Mouse (Mus musculus) CH12.LX (cell line): ENCODE results near the gene Anapc16. TPM values are rescaled to one million over a fixed set of nuclear protein-coding genes. Genes with fewer than 3 reads are reported as not detected.

ENCODE experiments used
- DNase-seq: peaks from one replicate; pipeline ENCODE4 v3.0.0-alpha.2; 2013; ENCODE audit errors: extremely low read depth
- H3K27ac ChIP-seq: 2 replicates; pipeline ENCODE4 v1.5.1; 2012; ENCODE audit warnings: low read depth, mild to moderate bottlenecking, control low read depth, moderate library complexity; ENCODE audit not compliant: insufficient read depth
- H3K27me3 ChIP-seq: replicated peaks from 2 replicates; pipeline ENCODE3; 2012; ENCODE audit warnings: inconsistent platforms
- H3K36me3 ChIP-seq, 2 experiments: replicated peaks in 1 of 2; 2 replicates each; pipeline versions ENCODE3 to v1.6.1; 2012; ENCODE audit warnings: inconsistent platforms in 1 of 2, low read length in 1 of 2, mild to moderate bottlenecking in 1 of 2, mixed read lengths in 1 of 2, moderate library complexity in 1 of 2; ENCODE audit not compliant: control insufficient read depth in 1 of 2, insufficient read depth in 1 of 2
- H3K4me1 ChIP-seq, 2 experiments: 2 replicates each; pipeline ENCODE4 v1.6.1; 2012; ENCODE audit warnings: inconsistent platforms in 1 of 2, moderate library complexity in 1 of 2; ENCODE audit not compliant: insufficient read depth in 2 of 2, control insufficient read depth in 1 of 2
- H3K4me2 ChIP-seq: 2 replicates; pipeline ENCODE4 v1.6.1; 2012; ENCODE audit warnings: low read depth, mild to moderate bottlenecking, control low read depth; ENCODE audit not compliant: poor library complexity, insufficient read depth, severe bottlenecking
- H3K4me3 ChIP-seq, 3 experiments: fragments of 150-350 bp in 1 of 3; sonication (generic) in 1 of 3; replicated peaks in 1 of 3; 2 replicates each; pipeline versions ENCODE3 to v1.5.1; 2011 to 2012; ENCODE audit warnings: low read depth in 2 of 3, low read length in 2 of 3, mild to moderate bottlenecking in 2 of 3, moderate library complexity in 2 of 3, control low read depth in 1 of 3, improper control_type of control experiment in 1 of 3, inconsistent platforms in 1 of 3, mixed read lengths in 1 of 3; ENCODE audit not compliant: poor library complexity in 1 of 3
- H3K79me2 ChIP-seq: replicated peaks from 2 replicates; pipeline ENCODE4 v1.6.1; 2012; ENCODE audit warnings: mild to moderate bottlenecking, moderate library complexity; ENCODE audit not compliant: control insufficient read depth, poor library complexity, insufficient read depth, severe bottlenecking; ENCODE audit errors: extremely low read depth
- H3K9ac ChIP-seq: 2 replicates; pipeline ENCODE4 v1.6.1; 2012; ENCODE audit warnings: low read depth, mild to moderate bottlenecking, control low read depth, moderate library complexity; ENCODE audit not compliant: insufficient read depth
- H3K9me3 ChIP-seq: replicated peaks from 2 replicates; pipeline ENCODE3; 2012; ENCODE audit warnings: low read length, inconsistent platforms, mixed read lengths
- CHD2 ChIP-seq: IDR thresholded peaks from 2 replicates; pipeline ENCODE4 v1.6.1; 2011; ENCODE audit warnings: low read length, improper control_type of control experiment
- EP300 ChIP-seq: IDR thresholded peaks from 2 replicates; pipeline ENCODE4 v1.6.1; 2011; ENCODE audit warnings: low read length, improper control_type of control experiment
- IRF4 ChIP-seq: IDR thresholded peaks from 2 replicates; pipeline ENCODE4 v1.6.1; 2014; ENCODE audit warnings: low read depth, mild to moderate bottlenecking, inconsistent platforms, low read length, improper control_type of control experiment
- JUN ChIP-seq: IDR thresholded peaks from 2 replicates; pipeline ENCODE4 v1.6.1; 2011; ENCODE audit warnings: low read depth, mild to moderate bottlenecking, low read length, improper control_type of control experiment, moderate library complexity; ENCODE audit not compliant: insufficient read depth
- JUND ChIP-seq: conservative IDR thresholded peaks from 2 replicates; pipeline ENCODE4 v1.6.1; 2011; ENCODE audit warnings: low read depth, low read length, improper control_type of control experiment
- KAT2A ChIP-seq: IDR thresholded peaks from 2 replicates; pipeline ENCODE4 v1.6.1; 2012; ENCODE audit warnings: low read length, improper control_type of control experiment, inconsistent platforms; ENCODE audit not compliant: insufficient replicate concordance
- MAX ChIP-seq: IDR thresholded peaks from 2 replicates; pipeline ENCODE4 v1.6.1; 2011; ENCODE audit warnings: low read length, improper control_type of control experiment
- MAZ ChIP-seq: IDR thresholded peaks from 2 replicates; pipeline ENCODE4 v1.6.1; 2012; ENCODE audit warnings: low read depth, mild to moderate bottlenecking, inconsistent platforms, low read length, improper control_type of control experiment, moderate library complexity
- MYC ChIP-seq: IDR thresholded peaks from 2 replicates; pipeline ENCODE4 v1.6.1; 2011; ENCODE audit warnings: low read depth, mild to moderate bottlenecking, improper control_type of control experiment, low read length
- NRF1 ChIP-seq: IDR thresholded peaks from 2 replicates; pipeline ENCODE4 v1.6.1; 2014; ENCODE audit warnings: low read depth, mild to moderate bottlenecking, inconsistent platforms, low read length, improper control_type of control experiment, moderate library complexity
- POLR2A ChIP-seq: IDR thresholded peaks from 2 replicates; pipeline ENCODE4 v1.6.1; 2011; ENCODE audit warnings: low read depth, mild to moderate bottlenecking, improper control_type of control experiment, low read length
- RAD21 ChIP-seq: IDR thresholded peaks from 2 replicates; pipeline ENCODE4 v1.6.1; 2011; ENCODE audit warnings: low read depth, mild to moderate bottlenecking, low read length, improper control_type of control experiment, moderate library complexity
- TBP ChIP-seq: conservative IDR thresholded peaks from 2 replicates; pipeline ENCODE4 v1.6.1; 2011; ENCODE audit warnings: low read depth, low read length, improper control_type of control experiment
- UBTF ChIP-seq: IDR thresholded peaks from 2 replicates; pipeline ENCODE4 v1.6.1; 2012; ENCODE audit warnings: low read depth, mild to moderate bottlenecking, inconsistent platforms, low read length, improper control_type of control experiment, moderate library complexity
- USF2 ChIP-seq: conservative IDR thresholded peaks from 2 replicates; pipeline ENCODE4 v1.6.1; 2011; ENCODE audit warnings: low read depth, low read length, improper control_type of control experiment
- ZKSCAN1 ChIP-seq: IDR thresholded peaks from 2 replicates; pipeline ENCODE4 v1.6.1; 2012; ENCODE audit warnings: low read depth, inconsistent platforms, low read length, improper control_type of control experiment, borderline replicate concordance
- ZMIZ1 ChIP-seq: IDR thresholded peaks from 2 replicates; pipeline ENCODE4 v1.6.1; 2012; ENCODE audit warnings: low read depth, mild to moderate bottlenecking, inconsistent platforms, low read length, improper control_type of control experiment
- ZNF384 ChIP-seq: IDR thresholded peaks from 2 replicates; pipeline ENCODE4 v1.6.1; 2012; ENCODE audit warnings: low read depth, low read length, improper control_type of control experiment, inconsistent platforms
- dilution Hi-C: fragments of 300-500 bp; cut with MboI; formaldehyde crosslinking; loops from 2 replicates; pipeline ENCODE4 v1.14.3; 2020; ENCODE audit warnings: low sequenced_read_pairs; ENCODE audit not compliant: extremely low pct_unique_long_range_greater_than_20kb, extremely low pct_ligation_motif_present
- in situ Hi-C: fragments of 300-500 bp; cut with MboI; formaldehyde crosslinking; loops from 3 replicates; pipeline ENCODE4 v1.14.3; 2019; ENCODE audit warnings: low sequenced_read_pairs, low pct_ligation_motif_present, low pct_unique_long_range_greater_than_20kb, mixed read lengths
- polyA plus RNA-seq: library from polyadenylated mRNA; unstranded; fragments of >175 nt; gene quantifications from 2 replicates; pipeline ENCODE4 v1.2.1, GENCODE M21; 2012; ENCODE audit warnings: low read depth; ENCODE audit not compliant: insufficient read length
- total RNA-seq, 2 experiments: library from RNA; depleted of rRNA; stranded (reverse); fragments of 300-350 nt in 1 of 2; fragments of >200 nt in 1 of 2; gene quantifications; 2 replicates each; pipeline ENCODE4 v1.2.3; 2012 to 2014

Anapc16 gene
- total and polyA plus RNA-seq, 3 experiments, result 43.9 to 67.6 (median 64.9) TPM

DNA sequence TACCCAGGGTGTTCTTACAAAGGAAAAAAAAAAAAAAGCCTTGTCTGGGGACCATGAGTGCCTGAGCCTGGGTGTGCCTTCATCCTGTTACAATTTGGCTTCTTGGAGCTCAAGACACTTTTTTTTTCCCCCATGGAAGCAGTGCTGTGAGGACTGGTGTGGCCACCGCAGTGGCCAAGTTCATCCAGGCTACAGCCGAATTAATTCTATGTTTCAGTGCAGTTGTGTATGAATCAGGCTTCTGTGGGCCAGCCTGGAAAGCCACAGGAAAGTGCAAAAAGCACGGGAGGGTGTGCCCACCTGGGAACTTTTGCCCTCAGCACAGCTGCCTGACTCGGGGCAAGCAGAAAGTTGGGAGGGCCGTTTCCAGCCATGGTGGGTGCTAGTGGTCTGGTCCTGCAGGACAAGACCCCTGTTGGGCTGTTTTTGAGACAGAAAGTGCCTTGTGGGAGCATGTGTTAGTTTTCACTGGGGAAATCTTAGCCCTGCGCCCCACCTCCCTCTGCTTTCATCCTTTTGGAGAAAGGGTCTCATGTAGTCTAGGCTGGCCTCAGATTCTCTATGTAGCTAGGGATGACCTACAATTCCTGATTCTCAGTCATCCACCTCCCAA lies 32.4 kb downstream of the Anapc16 start:
- H3K9ac ChIP-seq, result no peak overlapping the region
- no peak for DNase-seq

DNA sequence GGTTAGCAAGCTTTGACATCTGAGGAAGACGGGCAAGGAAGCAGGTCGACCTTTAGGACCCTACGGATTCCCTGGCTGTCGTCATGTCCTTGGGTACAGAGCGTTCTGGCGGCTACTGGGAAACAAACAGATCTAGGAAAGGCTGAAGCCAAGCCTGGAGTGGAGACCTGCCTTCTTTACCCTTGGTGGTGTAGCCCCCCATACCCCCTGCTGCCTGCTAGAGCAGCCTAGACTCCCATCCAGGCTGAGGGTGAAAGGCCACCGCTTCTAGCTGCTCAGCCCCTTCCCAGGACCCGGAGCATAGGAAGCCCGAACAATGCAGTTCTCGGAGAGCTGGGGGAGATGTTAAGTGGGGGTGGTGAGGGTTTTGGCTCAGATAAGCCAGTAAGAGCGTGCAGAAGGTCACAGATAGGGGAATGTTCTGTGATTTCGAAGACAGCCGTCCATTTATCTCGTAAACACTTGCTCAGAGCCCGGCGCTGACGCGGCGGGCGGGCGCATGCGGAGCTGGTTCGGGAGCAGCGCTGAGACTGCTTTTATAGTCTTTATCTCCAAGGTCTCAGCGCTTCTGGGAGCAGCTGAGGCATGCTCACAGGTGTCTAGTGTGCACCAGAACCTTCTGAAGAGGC lies 33.0 kb downstream of the Anapc16 start:
- peaks cover 15 to 33% of the 10 kb centered on the region in 2 experiments for H3K4me1 ChIP-seq
- no peak overlapping the region for H3K4me2 ChIP-seq
- DNase-seq, result no peak
- H3K27ac ChIP-seq, result no peak overlapping the region
- no peaks in the 10 kb centered on the region for H3K27me3 ChIP-seq
- no peaks in the 10 kb centered on the region for H3K79me2 ChIP-seq
- H3K9ac ChIP-seq, result no peak overlapping the region
- H3K4me3 ChIP-seq, result no peak overlapping the region
- peaks cover 3% of the 10 kb centered on the region for H3K9me3 ChIP-seq
- no peaks in the 10 kb centered on the region for H3K36me3 ChIP-seq
- no peak for TF ChIP-seq ZMIZ1
- TF ChIP-seq RAD21, result no peak
- no peak for TF ChIP-seq MAX
- no peak for TF ChIP-seq EP300
- TF ChIP-seq ZNF384, result no peak
- no peak for TF ChIP-seq JUN
- TF ChIP-seq JUND, result no peak
- dilution Hi-C loops (no loop called here), in situ Hi-C loops (no loop called here)

More for the DNA sequence above, 32.4 kb downstream of the Anapc16 start:
- Histone ChIP-seq H3K79me2 (no peaks in the 10 kb centered on the region), H3K9me3 (peaks cover 3% of the 10 kb centered on the region), H3K27ac (no peak overlapping the region), H3K27me3 (no peaks in the 10 kb centered on the region), H3K36me3 (no peaks in the 10 kb centered on the region), H3K4me2 (no peak overlapping the region), H3K4me3 (no peak overlapping the region), H3K4me1 (peaks cover 19 to 36% of the 10 kb centered on the region in 2 experiments)
- dilution Hi-C loops (no loop called here), in situ Hi-C loops (no loop called here)
- TF ChIP-seq UBTF (no peak), KAT2A (no peak), JUN (no peak), CHD2 (no peak), MAZ (no peak), USF2 (no peak), EP300 (no peak), POLR2A (no peak), MYC (no peak), IRF4 (no peak), JUND (no peak), RAD21 (no peak), NRF1 (no peak), ZKSCAN1 (no peak), TBP (no peak)
